Mouse (Mus musculus) urinary bladder, postnatal 14 days (tissue): ENCODE data around the gene Rras2.

ENCODE experiments used
- DNase-seq: peaks from one replicate; pipeline ENCODE4 v3.0.0; 2021; ENCODE audit warnings: low spot score

The Rras2 gene

DNA sequence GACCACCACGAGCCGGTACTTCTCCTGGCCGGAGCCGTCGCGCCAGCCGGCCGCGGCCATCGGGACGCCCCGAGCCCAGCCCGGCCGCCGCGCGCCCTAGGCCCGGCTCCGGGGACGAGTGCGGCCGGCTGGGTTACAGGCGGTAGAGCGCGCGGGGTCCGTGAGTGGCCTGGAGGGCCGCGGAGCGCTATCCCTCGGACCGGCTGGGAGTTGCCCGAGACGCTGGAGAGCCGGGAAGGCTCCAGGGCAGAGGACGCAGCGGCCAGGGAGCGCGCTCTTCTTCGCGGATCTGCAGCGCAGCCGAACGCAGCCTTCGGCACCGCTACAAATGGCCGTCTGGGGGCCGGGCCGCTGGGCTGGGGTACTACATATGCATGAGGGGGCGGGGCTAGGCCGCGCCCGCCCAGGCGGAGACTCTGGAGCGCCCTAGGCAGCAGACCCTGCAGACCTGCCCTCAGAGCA, at the start of gene Rras2:
Gene Rras2 (minus strand): TSS at position 338 of the 462 bp plus-strand sequence.
- peak; percentile 91 for DNase-seq

DNA sequence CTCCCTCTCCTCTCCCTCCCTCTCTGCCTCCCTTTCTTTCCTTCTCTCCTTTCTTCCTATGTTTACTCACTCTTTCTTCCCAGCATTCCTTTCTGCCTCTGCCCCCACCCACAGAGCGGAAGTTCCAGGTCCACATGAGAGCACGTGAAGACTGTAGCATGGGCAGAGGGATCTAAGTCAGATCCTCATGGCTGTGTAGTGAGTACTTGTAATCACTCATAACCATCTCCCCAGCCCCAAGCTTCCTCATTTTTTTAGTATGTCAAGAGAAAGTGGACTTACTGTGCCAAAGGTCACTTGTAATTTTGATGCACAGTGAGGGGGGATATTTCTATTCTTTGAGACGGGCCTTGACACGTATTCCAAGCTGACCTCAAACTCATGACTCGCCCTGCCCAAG, 45.4 kb upstream of the Rras2 start:
- DNase-seq, result peak; percentile 39

DNA sequence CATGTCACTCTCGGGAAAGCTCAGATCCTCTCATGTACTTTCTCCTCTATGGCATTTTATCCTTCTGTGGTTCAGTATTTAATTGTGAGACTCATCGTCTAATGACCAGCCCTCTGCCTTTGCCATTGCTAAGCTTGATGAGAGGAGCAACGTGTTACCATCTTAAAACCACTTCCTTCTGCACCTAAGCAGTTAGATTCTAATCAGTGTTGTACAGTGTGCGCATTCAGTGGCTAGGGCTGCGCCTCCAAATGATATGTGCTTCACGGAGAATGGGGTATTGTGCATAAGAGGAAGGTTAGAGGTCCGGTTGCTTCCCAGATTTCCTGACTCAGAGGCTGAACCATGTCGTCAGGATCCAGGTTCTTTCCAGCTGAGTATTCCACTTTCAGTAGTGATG, 43.5 kb upstream of the Rras2 start:
- DNase-seq, result no peak

GRCm38 (mm10) chr7:114157716-114158278, 40.2 kb upstream of the Rras2 start:
- DNase-seq, result no peak

DNA sequence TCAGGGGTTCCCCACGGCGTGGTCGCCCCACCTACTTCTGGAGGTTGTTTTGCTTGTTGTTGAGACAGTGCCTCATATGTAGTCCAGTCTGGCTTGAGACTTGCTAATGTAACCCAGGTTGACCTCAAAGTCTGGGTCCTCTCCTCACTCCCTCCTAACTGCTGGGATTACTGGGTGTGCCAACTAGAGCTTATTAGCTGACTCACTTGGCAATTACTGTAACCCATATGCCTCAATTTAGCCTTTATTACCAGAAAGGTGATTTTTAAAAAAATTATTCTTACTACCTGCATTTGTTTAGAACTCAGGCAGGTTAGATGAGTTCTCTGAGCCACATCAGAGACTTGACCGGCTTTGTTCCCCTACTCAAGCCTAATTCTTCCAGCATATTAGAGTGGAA, 38.8 kb upstream of the Rras2 start:
- DNase-seq, result no peak

DNA sequence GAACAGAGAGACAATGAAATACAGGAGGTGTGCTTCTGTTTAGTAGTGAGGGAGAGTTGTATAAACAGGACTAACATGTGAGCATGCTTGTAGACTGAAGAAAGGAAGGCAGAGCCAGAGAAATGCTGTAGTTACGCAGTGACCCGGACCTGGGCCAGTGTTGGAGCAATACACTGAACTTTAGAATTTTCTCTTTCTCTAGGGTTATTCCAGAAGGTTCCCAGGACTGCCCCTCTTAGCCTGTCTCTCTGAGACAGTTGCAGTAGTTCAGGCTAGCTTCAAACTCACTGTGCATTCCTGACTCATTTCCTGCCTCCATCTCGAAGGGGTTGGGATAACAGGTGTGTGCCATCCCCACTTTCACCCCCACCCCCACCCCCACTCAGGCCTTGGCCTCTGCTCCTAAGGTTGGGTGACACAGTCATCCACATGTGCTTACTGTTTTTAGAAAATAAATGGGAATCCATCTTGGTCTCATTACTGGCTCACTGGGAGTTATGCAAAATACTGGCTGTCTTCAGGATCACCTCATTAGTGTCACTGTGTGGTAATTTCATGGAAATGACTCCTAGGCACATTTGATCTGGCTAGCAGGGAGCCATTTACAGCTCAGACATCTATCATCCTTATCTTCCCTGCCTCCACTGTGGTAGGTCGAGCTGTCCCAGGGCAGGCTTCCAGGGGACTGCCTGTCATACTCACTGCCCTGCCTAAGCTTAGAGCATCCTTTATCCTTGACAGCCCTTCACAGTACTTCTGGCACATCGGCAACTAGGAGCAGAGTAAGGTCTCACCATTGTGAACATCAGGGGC, 37.7 kb upstream of the Rras2 start:
- DNase-seq, result no peak

- no peak for DNase-seq
These were observed 33.6 kb upstream of the Rras2 start for GRCm38 (mm10) chr7:114151036-114151780.

DNA sequence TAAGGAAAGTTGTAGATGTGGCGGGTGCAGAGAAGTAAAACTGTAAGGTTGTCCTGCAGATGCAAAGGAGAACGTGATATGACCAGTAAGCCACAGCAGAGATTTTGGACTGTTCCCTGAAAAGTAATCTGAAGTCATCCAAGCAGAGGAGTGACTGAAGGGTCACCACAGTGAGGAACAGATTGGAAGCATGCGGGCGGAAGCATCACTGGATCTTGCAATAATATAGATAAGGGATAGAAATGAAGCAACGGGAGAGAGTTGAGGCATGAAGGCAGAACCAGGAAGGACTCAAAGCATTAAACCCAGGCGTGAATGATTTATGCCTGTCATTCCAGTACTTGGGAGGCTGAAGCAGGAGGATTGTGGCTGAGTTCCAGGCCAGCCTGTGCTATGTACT, 32.0 kb upstream of the Rras2 start:
- DNase-seq, result no peak

- DNase-seq, result peak; percentile 35
These were observed 31.6 kb upstream of the Rras2 start for GRCm38 (mm10) chr7:114149135-114149534.

- no peak for DNase-seq
These were observed 28.3 kb upstream of the Rras2 start for GRCm38 (mm10) chr7:114145841-114146240.

DNA sequence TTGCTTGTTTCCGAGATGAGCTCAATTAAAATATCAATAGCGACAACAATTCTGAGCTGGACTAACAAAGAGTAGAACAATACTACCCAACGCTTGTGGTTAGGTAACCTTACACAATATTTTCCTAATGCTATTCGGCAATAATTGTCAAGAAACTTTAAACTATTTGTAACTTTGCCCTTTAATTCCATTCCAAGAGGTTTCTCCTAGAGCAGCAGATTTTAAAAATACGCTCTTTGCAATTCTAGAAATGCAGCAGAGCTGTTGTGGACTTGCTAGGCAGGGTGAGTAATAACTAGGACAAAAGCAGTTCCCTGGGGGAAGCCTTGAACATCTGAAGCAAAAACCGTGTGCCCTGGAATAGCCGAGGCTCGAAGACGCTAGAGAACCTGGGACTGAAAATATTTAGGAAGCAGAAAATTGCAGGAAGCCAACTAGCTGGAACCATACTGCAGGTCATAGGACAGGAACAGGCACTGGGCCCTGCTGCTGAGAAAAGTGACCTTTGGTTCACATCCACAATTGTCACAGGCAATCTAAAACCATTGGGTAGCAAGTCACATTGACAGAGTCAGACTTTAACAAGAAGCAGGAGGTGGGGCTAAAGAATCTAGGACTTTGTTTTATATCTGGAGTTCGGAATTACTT, 24.7 kb upstream of the Rras2 start:
- DNase-seq, result no peak

- no peak for DNase-seq
These were observed 22.4 kb upstream of the Rras2 start for GRCm38 (mm10) chr7:114140026-114140425.

GRCm38 (mm10) chr7:114139400-114139799, 21.8 kb upstream of the Rras2 start:
- DNase-seq, result no peak

GRCm38 (mm10) chr7:114138261-114138660, 20.7 kb upstream of the Rras2 start:
- DNase-seq, result no peak

GRCm38 (mm10) chr7:114135166-114135565, 17.6 kb upstream of the Rras2 start:
- DNase-seq, result no peak

- DNase-seq, result no peak
These were observed 16.4 kb upstream of the Rras2 start for GRCm38 (mm10) chr7:114133957-114134356.

DNA sequence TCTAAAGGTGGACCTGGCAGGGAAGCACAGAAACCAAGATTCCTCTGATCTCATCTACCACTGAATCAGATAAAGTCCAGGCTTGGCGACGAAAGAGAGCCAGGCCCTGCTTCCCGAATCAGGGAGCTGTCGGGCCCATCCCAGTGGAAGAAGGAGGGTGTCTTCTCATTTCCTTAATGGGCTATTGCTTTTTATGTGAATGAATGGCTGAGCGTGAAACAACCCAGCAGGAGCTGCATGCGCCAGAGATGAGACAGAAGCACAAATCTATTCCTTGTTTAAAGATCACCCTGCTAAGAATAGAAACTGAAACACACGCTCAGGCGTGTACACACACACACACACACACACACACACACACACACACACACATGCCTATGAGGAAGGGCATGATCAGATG, 14.7 kb upstream of the Rras2 start:
- DNase-seq, result peak; percentile 28

DNA sequence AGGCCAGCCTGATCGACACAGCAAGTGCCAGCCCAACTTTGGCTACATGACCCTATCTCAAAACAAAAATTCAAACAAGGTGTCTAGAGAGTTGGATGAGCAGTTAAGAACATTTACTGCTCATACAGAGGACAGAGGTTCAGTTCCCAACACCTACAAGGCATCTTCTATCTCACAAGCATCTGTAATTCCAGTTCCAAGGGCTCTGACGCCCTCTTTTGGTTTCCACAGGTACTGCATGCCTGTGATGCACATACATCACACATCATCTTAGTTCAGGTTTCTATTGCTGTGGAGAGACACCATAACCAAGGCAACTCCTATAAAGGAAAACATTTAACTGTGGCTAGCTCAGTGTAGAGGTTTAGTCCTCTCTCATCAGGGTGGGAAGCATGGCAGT, 11.7 kb upstream of the Rras2 start:
- no peak for DNase-seq

GRCm38 (mm10) chr7:114118180-114118579, 599 bp upstream of the Rras2 start:
- DNase-seq, result no peak

DNA sequence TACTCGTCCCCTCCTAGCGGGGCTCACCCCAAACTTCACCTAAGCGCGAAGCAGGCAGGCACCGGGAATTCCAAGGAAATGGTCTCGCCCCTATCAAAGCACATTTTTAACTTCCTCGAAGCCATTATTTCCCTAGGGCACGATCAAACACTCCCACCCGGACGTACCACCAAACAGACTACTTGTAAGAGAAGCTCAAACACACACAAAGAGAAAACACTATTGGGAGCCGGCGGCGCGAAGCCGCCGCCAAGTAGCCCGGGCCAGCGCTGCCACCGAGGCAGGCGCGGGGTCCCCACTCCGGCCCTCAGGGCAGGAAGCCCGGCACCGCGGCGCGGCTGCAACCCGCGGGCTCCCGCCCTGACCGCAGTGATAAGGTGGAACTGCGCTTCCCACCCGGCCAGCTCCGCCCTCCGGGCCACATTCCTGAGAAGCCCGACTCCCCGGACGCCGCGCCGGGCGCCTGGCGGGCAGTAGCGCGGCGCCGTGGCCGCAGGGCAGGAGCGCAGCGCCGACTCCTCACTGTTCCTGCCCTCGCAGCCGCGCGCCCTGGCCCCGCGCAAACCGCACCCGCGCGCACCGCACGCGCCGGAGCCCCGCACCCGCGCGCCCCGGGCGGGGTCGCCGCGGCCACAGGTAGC, 750 bp downstream of the Rras2 start:
- DNase-seq, result peak; percentile 85

GRCm38 (mm10) chr7:114115961-114116360, 1.6 kb downstream of the Rras2 start:
- no peak for DNase-seq

DNA sequence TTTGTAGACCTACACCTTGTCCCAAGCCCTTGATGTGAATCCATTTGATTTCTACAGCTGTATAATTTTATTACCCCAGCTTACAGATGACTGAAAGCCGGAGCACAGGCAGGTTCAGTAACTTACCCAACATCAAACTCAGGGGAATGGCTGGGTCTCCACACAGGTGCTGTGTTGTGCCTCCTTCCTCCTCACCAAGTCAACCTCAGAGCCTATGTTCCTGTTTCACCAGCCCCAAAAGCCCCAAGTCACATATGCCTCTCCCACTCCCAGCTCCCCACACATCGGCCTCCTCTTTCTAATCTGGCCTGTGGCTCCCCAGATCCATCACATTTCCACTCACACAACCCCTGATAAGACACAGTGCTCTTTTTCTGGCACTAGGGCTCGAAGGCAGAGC, 2.6 kb downstream of the Rras2 start:
- DNase-seq, result no peak
